Mouse (Mus musculus): ENCODE data around the gene Ints13.

Ints13 gene

GRCm38 (mm10) chr6:146538071-146538470 lies 39.6 kb downstream of the Ints13 start:
- DNase-seq, result no peak

GRCm38 (mm10) chr6:146537111-146537510 lies 40.5 kb downstream of the Ints13 start:
- no peak for DNase-seq

GRCm38 (mm10) chr6:146535501-146535900 lies 42.1 kb downstream of the Ints13 start:
- no peak for DNase-seq

- DNase-seq, result no peak
Measured at GRCm38 (mm10) chr6:146533146-146533545, 44.5 kb downstream of the Ints13 start.

GRCm38 (mm10) chr6:146530769-146531168 lies 46.9 kb downstream of the Ints13 start:
- DNase-seq, result peak; percentile 68

- no peak for DNase-seq
Measured at GRCm38 (mm10) chr6:146530363-146530762, 47.3 kb downstream of the Ints13 start.

- peak; percentile 11 for DNase-seq
Measured at GRCm38 (mm10) chr6:146527537-146527936, 50.1 kb downstream of the Ints13 start.

- no peak for DNase-seq
Measured at GRCm38 (mm10) chr6:146525500-146525899, 52.1 kb downstream of the Ints13 start.

- DNase-seq, result no peak
Measured at GRCm38 (mm10) chr6:146521456-146522245, 56.0 kb downstream of the Ints13 start.

- no peak for DNase-seq
Measured at GRCm38 (mm10) chr6:146519019-146519418, 58.6 kb downstream of the Ints13 start.

GRCm38 (mm10) chr6:146515936-146516335 lies 61.7 kb downstream of the Ints13 start:
- no peak for DNase-seq

GRCm38 (mm10) chr6:146514531-146514948 lies 63.1 kb downstream of the Ints13 start:
- DNase-seq, result no peak

GRCm38 (mm10) chr6:146513899-146514298 lies 63.7 kb downstream of the Ints13 start:
- DNase-seq, result no peak

- no peak for DNase-seq
Measured at GRCm38 (mm10) chr6:146513384-146513783, 64.3 kb downstream of the Ints13 start.

- no peak for DNase-seq
Measured at GRCm38 (mm10) chr6:146511511-146511910, 66.1 kb downstream of the Ints13 start.

- no peak for DNase-seq
Measured at GRCm38 (mm10) chr6:146509891-146510290, 67.7 kb downstream of the Ints13 start.

- no peak for DNase-seq
Measured at GRCm38 (mm10) chr6:146504459-146504858, 73.2 kb downstream of the Ints13 start.

- no peak for DNase-seq
Measured at GRCm38 (mm10) chr6:146502856-146503255, 74.8 kb downstream of the Ints13 start.

GRCm38 (mm10) chr6:146501866-146502804 lies 75.5 kb downstream of the Ints13 start, which contains the start of gene Itpr2:
Itpr2 (minus strand) TSS chr6:146502223.
- peak; percentile 96 for DNase-seq

- DNase-seq, result peak; percentile 66
Measured at GRCm38 (mm10) chr6:146501316-146501865, 76.2 kb downstream of the Ints13 start.

GRCm38 (mm10) chr6:146500771-146501170 lies 76.9 kb downstream of the Ints13 start:
- DNase-seq, result no peak

GRCm38 (mm10) chr6:146500206-146500605 lies 77.4 kb downstream of the Ints13 start:
- DNase-seq, result no peak
